Mouse (Mus musculus) forelimb bud, embryonic 11.5 days (tissue): ENCODE data around the gene Gstm7.
"Not testable (repeated sequence)": the region's sequence is repeated elsewhere in the genome, so short reads cannot be mapped to it uniquely, and the experiment has no call there.

Experiments used
- DNase-seq: peaks from one replicate; pipeline ENCODE4 v3.0.0-alpha.2; 2012; ENCODE audit warnings: low read depth, low spot score

The Gstm7 gene

DNA sequence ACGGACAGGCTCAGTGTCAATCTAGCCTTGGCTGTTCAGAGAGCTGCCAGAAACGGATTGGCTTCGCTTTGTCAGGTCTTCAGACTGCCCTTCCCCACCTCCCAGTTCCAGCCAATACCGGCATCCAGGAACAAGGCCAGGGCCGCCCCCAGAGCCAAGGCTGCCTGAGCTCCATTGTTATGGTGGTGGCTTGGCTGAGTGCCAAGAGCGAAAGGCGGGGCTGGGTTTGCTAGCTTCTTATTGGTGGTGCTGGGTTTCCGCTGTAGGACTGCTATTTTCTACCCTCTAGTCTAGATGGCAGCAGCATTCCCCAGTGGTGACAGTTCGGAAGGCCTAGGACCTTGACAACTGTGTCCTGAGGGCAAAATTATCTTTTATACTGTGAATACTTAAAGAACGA, at the start of gene Gstm7:
Gstm7 (minus strand) TSS at position 148 of the 400 bp plus-strand sequence.
- peak; percentile 96 for DNase-seq

DNA sequence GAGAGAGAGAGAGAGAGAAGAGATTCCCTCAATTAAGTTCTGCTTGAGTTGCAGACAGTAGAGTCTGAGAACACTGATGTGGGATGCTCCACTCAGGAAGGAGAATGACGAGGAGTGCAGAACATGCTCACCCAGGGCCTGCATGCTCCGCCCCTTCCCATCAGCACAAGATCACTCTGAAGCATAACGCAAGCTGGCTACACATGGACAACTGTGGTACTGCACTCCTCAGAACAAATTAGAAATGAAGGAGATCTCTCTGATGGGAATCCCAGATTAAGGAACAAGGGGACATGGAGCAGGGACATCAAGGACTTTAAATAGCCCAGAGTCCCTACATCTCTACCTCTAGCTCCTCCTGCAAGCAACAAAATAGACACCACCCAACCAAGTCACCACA, 49.6 kb upstream of the Gstm7 start:
- DNase-seq, result no peak

DNA sequence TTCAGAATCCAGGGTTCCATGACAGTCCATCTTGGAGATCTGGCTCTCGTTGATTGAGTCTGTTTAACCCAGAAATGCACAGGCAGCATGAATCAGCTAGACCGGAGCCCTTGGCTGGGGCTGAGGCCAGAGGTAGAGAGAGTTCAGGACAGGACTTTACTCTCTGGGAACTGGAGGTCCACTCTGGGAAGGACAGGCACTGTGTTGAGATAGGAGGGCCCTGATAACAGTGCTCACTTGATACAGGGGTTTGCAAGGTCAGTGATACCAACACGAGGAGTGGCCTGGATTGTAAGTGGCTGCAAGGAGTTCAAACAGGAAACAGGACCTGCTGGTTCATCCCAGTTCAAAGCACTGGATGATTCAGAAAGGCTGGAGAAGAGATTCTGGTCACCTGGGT, 46.1 kb upstream of the Gstm7 start:
- DNase-seq, result no peak

DNA sequence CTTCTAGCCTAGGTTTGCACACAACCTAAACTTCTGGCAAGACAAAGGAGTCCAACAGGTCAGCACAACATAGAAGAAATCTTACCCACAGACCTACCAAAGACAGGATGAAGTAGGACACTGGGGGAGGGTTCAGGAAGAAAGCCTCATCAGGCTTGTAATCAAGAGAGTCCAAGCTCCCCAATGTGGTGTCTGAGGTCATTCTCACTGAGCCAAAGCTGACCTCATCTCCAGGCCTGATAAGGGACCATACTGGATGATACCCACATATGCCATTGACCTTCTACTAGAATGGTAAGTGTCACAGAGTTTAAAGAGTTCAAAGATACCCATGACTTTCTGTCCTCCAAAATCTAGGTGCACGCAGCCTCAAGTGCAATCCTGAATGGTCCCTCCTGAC, 42.6 kb upstream of the Gstm7 start:
- no peak for DNase-seq

DNA sequence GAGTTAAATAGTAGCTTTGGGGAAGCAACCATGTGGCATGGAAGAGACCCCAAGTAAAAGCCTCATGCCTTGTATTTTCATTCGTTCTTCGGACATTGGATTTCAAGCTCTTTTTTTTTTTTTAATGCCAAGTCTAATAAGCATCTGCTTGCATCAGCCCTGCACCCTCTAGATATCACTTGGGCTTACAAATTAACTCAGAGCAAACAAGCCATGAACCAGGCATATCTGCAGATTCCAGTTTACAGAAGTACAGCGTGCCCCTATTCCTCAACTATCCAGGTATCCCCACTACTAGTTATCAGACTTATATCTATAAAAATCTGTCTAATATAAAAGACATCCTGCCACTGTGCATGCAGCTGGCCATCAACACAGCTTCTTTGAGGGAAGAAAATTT, 40.5 kb upstream of the Gstm7 start:
- DNase-seq, result no peak

DNA sequence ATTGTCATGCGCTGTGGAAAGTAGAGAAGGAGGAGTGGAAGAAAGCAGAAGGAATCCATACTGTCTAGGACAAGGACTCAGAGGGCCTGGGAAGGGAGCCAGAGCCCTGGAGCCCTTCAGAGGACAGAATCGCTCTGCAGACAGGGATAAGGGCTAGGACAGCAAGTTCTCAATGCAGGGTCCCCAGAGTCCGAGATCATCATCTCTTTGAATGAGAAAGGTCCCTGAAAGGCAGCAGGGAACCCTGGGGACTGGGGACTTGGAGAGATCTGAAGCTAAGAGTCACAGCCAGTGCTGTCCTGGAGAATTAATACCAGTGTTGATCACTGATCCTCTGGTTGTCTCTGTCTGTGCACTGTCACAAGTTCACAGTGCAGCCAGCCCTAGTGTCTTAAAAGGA, 39.5 kb upstream of the Gstm7 start:
- not testable (repeated sequence) for DNase-seq

DNA sequence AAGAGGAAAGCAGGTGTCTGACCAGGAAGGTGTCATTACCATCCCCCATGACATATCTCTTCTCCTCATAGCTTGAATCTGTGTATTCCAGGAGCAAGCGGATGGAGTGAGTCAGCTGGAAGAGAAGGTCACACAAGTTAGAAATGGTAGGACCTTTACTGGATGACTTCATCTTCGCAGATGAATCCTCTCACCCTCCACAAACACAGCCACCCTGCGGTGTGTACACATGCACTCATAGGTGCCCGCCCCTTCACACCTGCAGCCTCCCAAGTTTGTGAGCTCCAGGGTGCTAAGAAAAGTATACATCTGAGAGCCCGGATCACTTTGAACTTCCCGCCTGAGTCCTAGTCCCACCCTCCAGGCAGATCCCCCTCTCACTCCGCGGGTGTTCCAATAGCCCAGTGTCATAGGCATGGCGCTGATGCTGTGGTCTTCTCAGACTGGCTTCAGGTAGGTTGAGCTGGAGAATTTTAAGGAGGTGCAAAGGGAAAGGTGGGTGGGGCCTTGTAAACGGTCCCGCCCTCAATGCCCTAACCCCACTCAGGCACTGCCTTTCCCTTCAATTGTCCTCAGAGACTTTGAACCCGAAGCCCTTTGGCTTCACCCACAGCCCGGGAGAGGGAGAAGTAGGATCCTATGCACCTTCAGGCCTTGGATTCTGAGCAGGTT, 37.2 kb upstream of the Gstm7 start, which contains the start of gene Gstm3:
Gstm3 (minus strand) TSS at position 560 of the 672 bp plus-strand sequence.
- no peak for DNase-seq

DNA sequence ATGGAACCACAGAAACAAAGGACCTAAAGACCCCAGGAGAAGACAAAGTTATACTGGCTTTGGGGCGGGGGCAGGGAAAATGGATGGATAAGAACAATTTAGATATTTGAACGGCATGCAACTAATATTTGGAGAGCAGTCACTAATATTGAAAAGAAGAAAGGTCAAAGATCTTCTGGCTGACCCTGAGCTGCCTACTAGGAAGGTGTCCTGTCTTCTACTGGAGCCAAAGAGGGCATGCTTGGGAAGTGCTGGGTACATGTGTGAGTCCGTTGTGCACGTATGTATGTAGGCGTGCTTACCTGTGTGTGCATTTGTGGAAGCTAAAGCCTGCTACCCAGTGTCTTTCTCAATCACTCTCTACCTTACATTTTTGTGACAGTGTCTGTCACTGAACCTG, 35.0 kb upstream of the Gstm7 start:
- DNase-seq, result no peak

DNA sequence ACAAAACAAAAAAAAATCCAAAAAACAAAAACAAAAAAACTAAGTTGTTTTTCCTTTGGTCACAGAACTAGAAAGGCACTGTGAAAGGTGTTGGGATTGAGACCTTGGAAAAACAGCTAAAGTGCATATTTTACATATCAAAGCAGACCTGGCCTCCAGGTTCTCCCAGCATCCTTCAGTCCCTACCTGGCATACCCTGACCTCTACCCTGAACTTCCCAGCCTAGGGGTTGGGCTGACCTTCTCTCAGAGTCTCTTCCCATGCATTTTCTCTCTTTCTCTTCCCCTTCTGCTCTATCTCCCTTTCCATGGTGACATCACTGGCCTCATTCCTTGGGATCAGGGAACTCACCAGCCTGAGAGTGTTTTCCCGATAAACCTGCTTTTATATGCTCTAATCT, 34.0 kb upstream of the Gstm7 start:
- no peak for DNase-seq

DNA sequence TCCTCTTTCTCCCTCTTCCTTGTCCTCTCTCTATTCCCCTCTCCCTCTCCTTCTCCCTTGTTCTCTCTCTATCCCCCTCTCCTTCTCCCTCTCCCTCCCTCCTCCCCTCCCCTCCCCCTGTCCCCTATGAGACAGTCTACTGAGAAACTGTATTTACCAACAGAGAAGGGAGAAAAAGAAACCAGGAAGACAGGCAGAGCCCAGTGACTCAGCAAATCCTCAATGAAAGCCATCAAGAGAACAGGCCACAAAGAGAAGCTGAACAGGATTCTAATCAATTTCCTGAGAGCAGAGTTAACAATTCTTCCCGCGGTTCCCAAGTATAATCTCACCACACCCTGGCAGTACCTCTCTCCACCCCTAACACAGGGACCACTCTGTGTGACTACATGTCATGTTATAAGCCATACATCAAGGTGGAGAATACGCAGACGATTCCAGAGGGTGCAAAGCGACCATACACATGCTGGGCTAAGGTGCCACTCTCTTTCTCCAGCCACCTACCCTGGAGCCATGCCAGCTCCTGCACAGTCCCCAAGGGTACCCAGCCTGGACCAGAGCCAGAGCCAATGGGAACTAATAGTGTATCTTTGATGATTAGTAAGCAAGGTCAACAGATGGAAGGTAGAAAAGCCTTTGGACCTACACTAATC, 33.2 kb upstream of the Gstm7 start:
- no peak for DNase-seq

DNA sequence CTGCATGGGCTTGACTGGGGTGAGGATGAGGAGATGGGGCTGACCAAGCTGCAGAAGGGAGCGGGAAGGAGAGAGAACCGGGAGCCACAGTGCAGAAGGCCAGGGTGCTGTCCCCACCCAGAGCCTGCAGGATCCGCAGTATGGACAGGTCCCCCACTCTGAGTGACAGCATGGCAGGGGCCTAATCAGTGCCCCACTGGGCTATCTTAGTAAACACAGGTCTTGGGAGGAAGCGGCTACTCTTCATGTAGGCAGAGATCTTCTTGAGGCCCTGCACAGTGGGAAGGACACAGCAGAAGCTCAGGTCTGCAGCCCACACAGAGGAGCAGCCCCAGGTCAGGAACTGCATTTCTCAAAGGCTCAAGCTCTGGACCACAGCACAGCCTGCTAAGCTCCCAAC, 32.4 kb upstream of the Gstm7 start:
- no peak for DNase-seq

DNA sequence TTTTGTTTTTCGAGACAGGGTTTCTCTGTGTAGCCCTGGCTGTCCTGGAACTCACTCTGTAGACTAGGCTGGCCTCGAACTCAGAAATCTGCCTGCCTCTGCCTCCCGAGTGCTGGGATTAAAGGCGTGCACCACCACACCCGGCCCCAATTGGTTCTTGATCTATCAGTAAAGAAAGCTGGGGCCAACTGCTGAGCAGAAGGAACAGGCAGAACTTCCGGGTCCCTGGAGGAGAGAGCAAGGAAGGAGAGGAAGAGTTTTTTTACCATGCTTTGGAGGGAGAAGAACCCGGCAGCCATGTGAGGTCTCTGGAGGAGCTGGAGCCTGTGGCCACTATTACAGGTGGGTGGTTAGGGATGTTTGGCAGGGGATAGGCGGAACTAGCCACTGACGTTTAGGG, 23.6 kb upstream of the Gstm7 start:
- DNase-seq, result not testable (repeated sequence)

DNA sequence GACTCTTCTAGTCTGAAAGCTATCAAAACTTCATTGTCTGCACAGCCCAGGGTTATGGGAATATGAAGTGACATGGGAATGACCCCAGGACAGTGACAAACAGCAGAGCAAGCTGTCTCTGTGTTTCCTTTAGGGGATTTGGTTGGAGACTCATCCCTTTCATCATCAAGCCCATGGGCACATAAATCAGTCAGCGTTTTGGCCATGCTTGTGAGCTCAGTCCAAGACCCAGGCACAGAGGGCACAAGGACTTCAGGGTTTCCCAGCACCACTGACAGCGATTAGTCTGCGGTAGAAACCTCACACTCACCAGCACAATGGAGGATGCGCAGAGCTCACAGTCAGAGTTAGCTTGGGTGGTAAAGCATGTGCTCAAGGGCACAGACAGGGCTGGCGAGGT, 22.3 kb upstream of the Gstm7 start:
- no peak for DNase-seq

DNA sequence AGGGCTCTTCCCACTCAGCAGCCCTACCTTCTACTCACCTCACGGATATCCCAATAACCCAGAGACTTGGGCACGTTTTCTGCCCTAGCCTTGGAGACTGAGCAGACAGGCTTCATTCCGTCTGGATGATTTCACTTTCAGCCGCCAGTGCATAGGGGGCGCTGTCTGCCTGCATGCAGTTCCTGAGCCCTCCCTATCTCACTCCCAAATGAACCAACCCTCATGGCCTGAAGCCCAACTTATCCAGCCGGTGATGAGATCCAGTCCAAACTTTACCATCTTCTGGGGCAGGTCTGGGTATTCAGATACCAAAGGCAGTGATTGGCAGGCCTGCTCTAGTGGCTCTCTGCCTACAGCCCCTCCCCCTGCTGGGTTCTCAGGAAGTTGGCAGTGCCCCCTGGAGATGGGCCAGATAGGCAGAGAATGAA, 21.7 kb upstream of the Gstm7 start:
- DNase-seq, result peak; percentile 18

DNA sequence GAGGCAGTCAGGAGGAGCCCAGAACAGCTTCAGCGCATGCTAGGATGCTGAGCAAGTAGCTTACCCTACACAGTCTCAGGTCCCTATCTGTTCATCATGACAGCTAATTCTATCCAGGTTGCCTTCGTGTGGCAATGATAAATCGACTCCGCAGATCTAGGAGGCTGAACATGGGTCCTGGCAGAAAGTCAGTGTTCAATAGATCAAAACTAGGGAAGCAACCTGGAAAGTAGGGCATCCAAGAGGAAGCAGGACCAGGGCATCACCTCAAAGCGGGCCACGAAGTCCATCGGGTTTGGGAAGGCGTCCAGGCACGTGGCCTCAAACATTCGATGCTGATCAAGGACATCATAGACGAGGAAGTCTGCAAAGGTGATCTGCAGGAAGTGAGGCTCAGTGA, 18.9 kb upstream of the Gstm7 start:
- DNase-seq, result no peak

DNA sequence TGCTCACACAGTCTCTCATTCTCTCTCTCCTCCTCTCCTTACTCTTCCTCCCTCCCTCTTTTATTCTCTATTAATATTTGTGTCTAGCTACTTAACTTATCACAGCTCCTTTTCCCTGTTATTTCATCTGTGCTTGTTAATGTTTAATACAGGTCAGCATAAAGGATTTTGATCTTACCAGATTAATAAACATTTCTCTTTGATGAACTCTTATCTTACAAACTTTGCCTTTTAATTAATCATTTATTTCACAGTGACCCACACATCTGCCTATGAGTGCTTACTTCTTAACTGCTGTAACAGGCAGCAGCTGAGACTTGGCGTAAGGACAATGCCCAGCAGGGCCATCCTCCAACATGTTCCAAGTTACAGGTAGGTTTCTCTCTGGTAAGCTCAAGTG, 17.8 kb upstream of the Gstm7 start:
- DNase-seq, result not testable (repeated sequence)

DNA sequence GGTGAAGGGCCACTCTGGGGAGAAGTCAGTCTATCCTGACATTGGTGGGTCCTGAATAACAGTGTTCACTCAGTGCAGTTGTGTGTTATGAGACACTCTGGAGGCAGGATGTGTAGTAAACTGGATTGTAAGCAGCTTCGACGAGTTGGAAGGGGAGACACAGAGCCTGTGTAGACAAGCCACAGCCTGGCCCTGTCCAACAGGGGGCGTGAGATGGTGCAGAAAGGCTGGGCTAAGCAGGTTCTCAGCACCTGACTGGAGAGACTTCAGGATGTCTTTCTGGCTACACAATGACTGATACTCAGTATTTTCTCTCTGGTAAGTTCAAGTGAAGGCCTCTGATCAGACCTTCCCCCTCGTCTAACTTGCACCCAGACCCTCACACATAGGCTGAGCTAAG, 14.1 kb upstream of the Gstm7 start:
- DNase-seq, result no peak

DNA sequence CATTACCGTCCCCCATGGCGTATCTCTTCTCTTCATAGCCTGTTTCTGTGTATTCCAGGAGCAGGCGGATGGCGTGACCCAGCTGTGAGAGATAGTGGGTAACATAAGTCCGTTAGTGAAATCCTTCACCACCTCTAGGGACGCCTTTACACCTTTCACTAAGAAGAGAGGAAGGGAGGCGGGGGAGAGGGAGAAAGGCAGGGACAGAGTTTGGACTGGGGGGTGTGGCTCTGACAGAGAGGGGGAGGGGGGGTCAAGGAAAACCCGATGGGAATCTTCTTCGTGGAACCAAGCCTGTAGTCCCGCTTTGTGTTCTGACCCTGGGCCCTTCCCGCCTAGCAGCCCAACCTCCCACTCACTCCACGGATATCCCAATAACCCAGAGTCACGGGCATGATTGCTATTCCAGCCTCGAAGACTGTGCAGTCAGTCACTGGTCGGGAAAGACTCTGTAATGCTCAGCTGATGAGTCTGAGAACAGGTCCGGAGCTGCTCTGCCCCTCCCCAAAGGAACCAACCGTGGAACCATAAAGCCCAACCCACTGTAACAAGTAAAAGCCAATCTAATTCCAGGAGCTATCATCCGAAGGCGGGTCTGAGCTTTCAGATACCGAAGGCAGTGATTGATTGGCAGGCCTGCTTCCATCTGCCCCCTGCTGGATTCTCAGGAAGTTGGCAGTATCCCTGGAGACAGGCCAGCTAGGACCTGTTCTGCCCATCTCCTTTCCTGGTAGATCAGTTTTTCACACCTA, 11.8 kb upstream of the Gstm7 start, which contains the start of gene Gstm6:
Gstm6 (minus strand) TSS at position 511 of the 752 bp plus-strand sequence.
- no peak for DNase-seq

DNA sequence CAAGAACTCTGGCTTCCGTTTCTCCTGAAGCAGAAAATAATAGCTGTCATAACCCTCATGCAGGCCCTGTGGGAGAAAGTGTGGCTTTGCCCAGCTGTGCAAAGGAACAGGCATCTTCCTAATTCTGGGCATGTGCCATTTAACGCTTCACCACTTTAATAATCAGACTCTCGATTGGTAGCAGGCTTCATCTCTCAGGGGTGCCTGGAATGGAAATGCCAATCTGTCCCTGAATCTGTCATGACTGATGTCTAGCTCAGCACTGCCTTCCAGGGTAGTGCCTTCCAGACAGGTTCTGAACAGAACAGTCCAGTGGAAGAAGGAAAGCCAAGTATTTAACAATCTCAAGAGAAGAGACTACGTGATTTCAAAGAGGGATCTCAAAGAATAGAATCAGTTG, 9.6 kb upstream of the Gstm7 start:
- no peak for DNase-seq

DNA sequence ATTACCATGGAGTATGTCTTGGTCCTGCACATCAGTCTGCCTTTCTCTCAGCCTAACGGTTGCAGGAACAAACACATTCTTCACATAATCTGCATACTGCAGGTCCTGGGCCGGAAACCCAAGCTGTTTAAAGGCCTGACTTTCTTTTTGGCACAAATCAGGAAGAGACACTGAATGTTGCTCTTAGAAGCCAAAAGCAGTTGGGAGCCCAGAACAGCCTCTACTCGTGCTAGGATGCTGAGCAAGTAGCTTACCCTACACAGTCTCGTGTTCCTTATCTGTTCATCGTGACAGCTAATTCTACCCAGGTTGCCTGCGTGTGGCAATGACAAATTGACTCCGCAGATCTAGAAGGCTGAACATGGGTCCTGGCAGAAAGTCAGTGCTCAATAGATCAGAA, 8.9 kb upstream of the Gstm7 start:
- no peak for DNase-seq

DNA sequence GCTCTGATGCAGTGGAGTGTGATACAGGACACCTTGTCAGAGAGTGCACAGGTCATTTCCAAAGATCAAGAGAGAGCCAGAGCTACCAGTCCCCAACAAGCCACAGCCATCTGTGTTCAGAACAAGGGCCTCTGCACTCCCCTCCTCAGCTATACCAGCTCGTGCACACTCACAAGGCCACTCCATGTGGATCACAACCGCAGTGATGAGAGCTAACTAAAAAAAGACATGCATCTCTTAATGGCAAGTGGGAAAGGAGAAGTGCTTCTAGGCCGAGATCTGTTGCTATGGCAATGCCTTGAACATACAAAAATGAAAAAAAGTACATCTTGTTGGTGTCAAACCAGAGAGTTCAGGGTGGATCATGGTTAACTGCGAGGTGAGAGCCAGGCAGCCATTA, 8.2 kb upstream of the Gstm7 start:
- no peak for DNase-seq

DNA sequence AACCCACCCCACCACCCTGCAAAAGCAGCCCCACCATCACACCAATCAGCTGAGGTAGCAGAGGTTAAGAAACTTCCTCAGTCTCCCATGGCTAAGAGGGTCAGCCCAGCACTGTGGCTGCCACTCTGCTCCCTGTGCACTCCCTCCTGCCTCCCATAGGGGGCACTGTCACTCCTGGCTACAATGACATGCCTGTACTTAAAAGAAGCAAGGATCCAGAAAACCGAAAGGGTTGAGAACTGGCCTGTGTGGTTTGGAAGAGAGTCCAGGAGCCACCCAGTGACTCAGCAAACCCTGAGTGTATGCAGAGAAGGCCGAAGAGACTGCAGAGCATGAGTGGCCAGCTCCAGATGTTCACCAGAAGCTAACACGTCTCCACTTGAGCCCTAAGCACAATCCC, 7.8 kb upstream of the Gstm7 start:
- DNase-seq, result peak; percentile 44

DNA sequence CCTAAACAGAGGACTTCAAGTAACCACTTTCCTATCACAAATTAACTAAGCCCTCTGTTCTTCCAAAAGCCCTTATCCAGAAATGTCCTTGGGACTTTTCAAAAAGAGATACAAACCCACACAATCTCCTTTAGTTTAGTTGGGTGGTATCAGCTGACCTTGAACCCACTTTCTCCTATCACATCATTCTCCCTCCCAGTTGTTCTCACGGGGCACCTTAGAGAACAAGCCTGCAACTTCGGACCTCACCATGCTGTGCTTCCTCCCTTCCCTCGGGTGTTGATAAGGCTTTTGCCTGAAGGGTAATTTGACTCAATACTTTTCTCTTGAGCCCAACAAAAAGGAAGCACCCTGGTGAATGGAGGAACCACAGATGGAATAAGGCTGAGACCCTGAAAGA, 4.3 kb upstream of the Gstm7 start:
- DNase-seq, result no peak
